Mouse (Mus musculus) left cerebral cortex, adult 9 months (tissue): Measurements from ENCODE around the gene Ezh1.

ENCODE experiments used
- DNase-seq, 2 experiments: peaks; one replicate each; pipeline ENCODE4 v3.0.0; 2022; ENCODE audit warnings: low spot score in 2 of 2

The Ezh1 gene

GRCm38 (mm10) chr11:101200986-101201385 is 25.3 kb downstream of the Ezh1 start:
- peak in 1 of 2 experiments; percentile 69 for DNase-seq

GRCm38 (mm10) chr11:101199555-101199954 is 26.7 kb downstream of the Ezh1 start:
- DNase-seq: no peak

- DNase-seq: no peak
These were observed 30.1 kb downstream of the Ezh1 start for GRCm38 (mm10) chr11:101196175-101196574.

GRCm38 (mm10) chr11:101195571-101195970 is 30.7 kb downstream of the Ezh1 start:
- no peak for DNase-seq

GRCm38 (mm10) chr11:101195101-101195500 is 31.2 kb downstream of the Ezh1 start:
- DNase-seq: no peak

- no peak for DNase-seq
These were observed 31.6 kb downstream of the Ezh1 start for GRCm38 (mm10) chr11:101194643-101195042.

- DNase-seq: no peak
These were observed 32.1 kb downstream of the Ezh1 start for GRCm38 (mm10) chr11:101194137-101194536.

GRCm38 (mm10) chr11:101193076-101193475 is 33.2 kb downstream of the Ezh1 start:
- DNase-seq: no peak

GRCm38 (mm10) chr11:101192646-101193045 is 33.6 kb downstream of the Ezh1 start:
- no peak for DNase-seq

- no peak for DNase-seq
These were observed 34.3 kb downstream of the Ezh1 start for GRCm38 (mm10) chr11:101191919-101192470.

GRCm38 (mm10) chr11:101190913-101191907 is 35.1 kb downstream of the Ezh1 start:
- peak in 1 of 2 experiments; percentile 15 for DNase-seq

GRCm38 (mm10) chr11:101190181-101190912 is 35.9 kb downstream of the Ezh1 start:
- no peak for DNase-seq

GRCm38 (mm10) chr11:101189495-101190180 is 36.6 kb downstream of the Ezh1 start:
- peak in 1 of 2 experiments; percentile 63 for DNase-seq

- DNase-seq: no peak
These were observed 38.0 kb downstream of the Ezh1 start for GRCm38 (mm10) chr11:101188166-101188805.

GRCm38 (mm10) chr11:101187541-101187940 is 38.7 kb downstream of the Ezh1 start:
- no peak for DNase-seq

GRCm38 (mm10) chr11:101186526-101187247 is 39.6 kb downstream of the Ezh1 start:
- no peak for DNase-seq

- no peak for DNase-seq
These were observed 40.8 kb downstream of the Ezh1 start for GRCm38 (mm10) chr11:101185441-101185840.

- DNase-seq: no peak
These were observed 41.3 kb downstream of the Ezh1 start for GRCm38 (mm10) chr11:101184984-101185383.

GRCm38 (mm10) chr11:101182771-101183517 is 43.3 kb downstream of the Ezh1 start:
- no peak for DNase-seq

- no peak for DNase-seq
These were observed 44.3 kb downstream of the Ezh1 start for GRCm38 (mm10) chr11:101181961-101182360.
